Mouse (Mus musculus) kidney, adult 2 months (tissue): ENCODE results near the gene Prmt1. TPM values are rescaled to one million over a fixed set of nuclear protein-coding genes. Genes with fewer than 3 reads are reported as not detected.

Source experiments
- DNase-seq: peaks from one replicate; pipeline ENCODE4 v3.0.0; 2021
- H3K27ac ChIP-seq: fragments of 200-500 bp; 2 replicates; pipeline ENCODE4 v1.5.1; 2012; ENCODE audit warnings: low read depth, low read length, control low read depth, inconsistent platforms; ENCODE audit not compliant: insufficient read depth
- H3K27me3 ChIP-seq: fragments of 200-500 bp; replicated peaks from 2 replicates; pipeline ENCODE4 v1.6.1; 2012; ENCODE audit warnings: mild to moderate bottlenecking, moderate library complexity, low read length, inconsistent platforms; ENCODE audit not compliant: control insufficient read depth, insufficient read depth
- H3K36me3 ChIP-seq: fragments of 200-500 bp; 2 replicates; pipeline ENCODE4 v1.6.1; 2012; ENCODE audit warnings: mild to moderate bottlenecking, moderate library complexity, low read length, inconsistent platforms; ENCODE audit not compliant: control insufficient read depth, insufficient read depth
- H3K4me1 ChIP-seq: fragments of 200-500 bp; 2 replicates; pipeline ENCODE4 v1.6.1; 2011; ENCODE audit warnings: low read length; ENCODE audit not compliant: control insufficient read depth, insufficient read depth
- H3K4me3 ChIP-seq: fragments of 200-500 bp; 2 replicates; pipeline ENCODE4 v1.5.1; 2011; ENCODE audit warnings: mild to moderate bottlenecking, low read depth, low read length, control low read depth; ENCODE audit not compliant: insufficient read depth
- CTCF ChIP-seq: fragments of 200-500 bp; conservative IDR thresholded peaks from 2 replicates; pipeline ENCODE4 v1.5.1; 2011; ENCODE audit warnings: low read depth, mild to moderate bottlenecking, control low read depth, low read length, moderate library complexity, mixed read lengths; ENCODE audit not compliant: insufficient read depth, insufficient read length
- POLR2A ChIP-seq: fragments of 200-500 bp; IDR thresholded peaks from one replicate; pipeline ENCODE4 v1.6.1; 2011; ENCODE audit warnings: low read depth, low read length, control low read depth
- WGBS: fragments of 180-500 bp; shearing (Covaris S2); methylation state at CpG from one replicate; pipeline ENCODE4 v1.1.7; 2018; 5-methylcytosine and 5-hydroxymethylcytosine counted together
- polyA plus RNA-seq: library from polyadenylated mRNA; depleted of rRNA; stranded (reverse); fragments of >200 nt; gene quantifications from 2 replicates; pipeline ENCODE4 v1.2.3, GENCODE M21; 2012; rRNA removed

The Prmt1 gene
- polyA plus RNA-seq, 1 experiment, result 95.4 TPM

DNA sequence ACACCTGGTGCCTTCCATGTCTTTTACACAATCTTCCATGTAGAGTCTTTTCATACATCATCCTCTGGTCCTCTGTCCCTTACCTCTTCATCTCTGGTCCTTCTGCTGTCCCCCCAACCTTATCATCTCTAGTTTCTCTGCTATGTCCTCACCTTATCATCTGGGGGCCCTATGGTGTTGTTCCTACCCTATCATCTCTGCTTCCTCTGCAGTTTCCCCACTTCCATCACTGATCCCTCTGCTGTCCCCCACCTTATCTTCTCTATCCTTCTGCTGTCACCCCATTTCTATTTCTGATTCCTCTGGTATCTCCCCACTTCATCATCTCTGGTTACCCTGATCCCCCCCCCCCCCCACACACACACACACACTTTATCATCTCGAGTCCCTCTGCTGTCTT lies 57.8 kb downstream of the Prmt1 start:
- no peak for DNase-seq
- peaks cover 9% of the 10 kb centered on the region; the same call in 1 of the 2 replicates for H3K4me1 ChIP-seq
- H3K27me3 ChIP-seq, result no peaks in the 10 kb centered on the region
- TF ChIP-seq CTCF (no peak), POLR2A (no peak)
- 0% methylated on average over 1 of the region's 1 CpGs for WGBS
- H3K4me3 ChIP-seq, result peak overlapping the region; percentile 99
- H3K36me3 ChIP-seq, result no peaks in the 10 kb centered on the region; the same call in 1 of the 2 replicates
- H3K27ac ChIP-seq, result no peak overlapping the region; the same call in 1 of the 2 replicates

Other genes starting within 250 kb of the Prmt1 start
- 78.9 and 93.7 TPM in 2 replicates for gene Vrk3, start 238.2 kb downstream of the Prmt1 start, polyA plus RNA-seq
- gene Zfp473, start 235.5 kb downstream of the Prmt1 start, polyA plus RNA-seq, result 0.04 and 0.09 TPM in 2 replicates
- gene Nup62, start 170.5 kb downstream of the Prmt1 start, polyA plus RNA-seq, result 32.6 and 35.9 TPM in 2 replicates
- gene Il4i1, start 170.2 kb downstream of the Prmt1 start, polyA plus RNA-seq, result 1.5 and 9.7 TPM in 2 replicates
- 42.1 and 57.2 TPM in 2 replicates for gene Atf5, start 169.9 kb downstream of the Prmt1 start, polyA plus RNA-seq
- 90.6 and 121 TPM in 2 replicates for gene Akt1s1, start 137.6 kb downstream of the Prmt1 start, polyA plus RNA-seq
- gene Tbc1d17, start 137.5 kb downstream of the Prmt1 start, polyA plus RNA-seq, result 100 and 114 TPM in 2 replicates
- gene Pnkp, start 129.4 kb downstream of the Prmt1 start, polyA plus RNA-seq, result 44.9 and 53.4 TPM in 2 replicates
- gene Ptov1, start 116.8 kb downstream of the Prmt1 start, polyA plus RNA-seq, result 212 and 221 TPM in 2 replicates
- 164 and 181 TPM in 2 replicates for gene Med25, start 93.9 kb downstream of the Prmt1 start, polyA plus RNA-seq
- 59.2 and 70.9 TPM in 2 replicates for gene Fuz, start 90.5 kb downstream of the Prmt1 start, polyA plus RNA-seq
- gene Ap2a1, start 57.1 kb downstream of the Prmt1 start, polyA plus RNA-seq, result 58.0 and 70.6 TPM in 2 replicates
- 0.11 and 0.65 TPM in 2 replicates for gene Tsks, start 43.4 kb downstream of the Prmt1 start, polyA plus RNA-seq
- gene Cpt1c, start 11.7 kb downstream of the Prmt1 start, polyA plus RNA-seq, result 5.6 and 8.5 TPM in 2 replicates
- 105 and 107 TPM in 2 replicates for gene Irf3, start 11.1 kb upstream of the Prmt1 start, polyA plus RNA-seq
- gene Bcl2l12, start 12.1 kb upstream of the Prmt1 start, polyA plus RNA-seq, result 20.0 and 21.4 TPM in 2 replicates
- gene Scaf1, start 29.8 kb upstream of the Prmt1 start, polyA plus RNA-seq, result 38.8 and 41.1 TPM in 2 replicates
- 82.3 and 84.1 TPM in 2 replicates for gene Rras, start 31.4 kb upstream of the Prmt1 start, polyA plus RNA-seq
- 7.1 and 9.1 TPM in 2 replicates for gene Prr12, start 66.3 kb upstream of the Prmt1 start, polyA plus RNA-seq
- gene Nosip, start 75.9 kb upstream of the Prmt1 start, polyA plus RNA-seq, result 60.4 and 67.6 TPM in 2 replicates
- 80.9 and 95.4 TPM in 2 replicates for gene Prrg2, start 76.1 kb upstream of the Prmt1 start, polyA plus RNA-seq
- 67.0 and 68.7 TPM in 2 replicates for gene Rcn3, start 105.7 kb upstream of the Prmt1 start, polyA plus RNA-seq
- gene Fcgrt, start 117.3 kb upstream of the Prmt1 start, polyA plus RNA-seq, result 240 and 244 TPM in 2 replicates
- 176 and 310 TPM in 2 replicates for gene Rps11, start 137.9 kb upstream of the Prmt1 start, polyA plus RNA-seq
- gene Rpl13a, start 142.2 kb upstream of the Prmt1 start, polyA plus RNA-seq, result 1,329 and 1,360 TPM in 2 replicates
- gene Gm45713, start 149.7 kb upstream of the Prmt1 start, polyA plus RNA-seq, result 5.6 TPM in 2 replicates
- 36.8 and 37.7 TPM in 2 replicates for gene Flt3l, start 149.9 kb upstream of the Prmt1 start, polyA plus RNA-seq
- gene Pih1d1, start 167.7 kb upstream of the Prmt1 start, polyA plus RNA-seq, result 80.3 and 84.9 TPM in 2 replicates
- gene Aldh16a1, start 168.0 kb upstream of the Prmt1 start, polyA plus RNA-seq, result 106 and 119 TPM in 2 replicates
- gene Slc17a7, start 177.4 kb upstream of the Prmt1 start, polyA plus RNA-seq, result not detected in 2 replicates
- gene Gfy, start 193.0 kb upstream of the Prmt1 start, polyA plus RNA-seq, result not detected in 2 replicates
- not detected in 2 replicates for gene Pth2, start 194.4 kb upstream of the Prmt1 start, polyA plus RNA-seq
- 0.04 and 0.05 TPM in 2 replicates for gene Ccdc155, start 218.3 kb upstream of the Prmt1 start, polyA plus RNA-seq
- 0.39 and 0.54 TPM in 2 replicates for gene Dkkl1, start 225.6 kb upstream of the Prmt1 start, polyA plus RNA-seq
- 10.0 and 13.2 TPM in 2 replicates for gene Tead2, start 229.2 kb upstream of the Prmt1 start, polyA plus RNA-seq